Mouse (Mus musculus) adrenal gland, adult (tissue): Measurements from ENCODE around the gene Lrp2.
"Not testable (repeated sequence)": the region's sequence is repeated elsewhere in the genome, so short reads cannot be mapped to it uniquely, and the experiment has no call there.

Experiments
- DNase-seq, 2 experiments: peaks; one replicate each; pipeline ENCODE4 v3.0.0; 2022 to 2023; ENCODE audit warnings: low spot score in 1 of 2; ENCODE audit not compliant: inconsistent age in 2 of 2

The Lrp2 gene

DNA sequence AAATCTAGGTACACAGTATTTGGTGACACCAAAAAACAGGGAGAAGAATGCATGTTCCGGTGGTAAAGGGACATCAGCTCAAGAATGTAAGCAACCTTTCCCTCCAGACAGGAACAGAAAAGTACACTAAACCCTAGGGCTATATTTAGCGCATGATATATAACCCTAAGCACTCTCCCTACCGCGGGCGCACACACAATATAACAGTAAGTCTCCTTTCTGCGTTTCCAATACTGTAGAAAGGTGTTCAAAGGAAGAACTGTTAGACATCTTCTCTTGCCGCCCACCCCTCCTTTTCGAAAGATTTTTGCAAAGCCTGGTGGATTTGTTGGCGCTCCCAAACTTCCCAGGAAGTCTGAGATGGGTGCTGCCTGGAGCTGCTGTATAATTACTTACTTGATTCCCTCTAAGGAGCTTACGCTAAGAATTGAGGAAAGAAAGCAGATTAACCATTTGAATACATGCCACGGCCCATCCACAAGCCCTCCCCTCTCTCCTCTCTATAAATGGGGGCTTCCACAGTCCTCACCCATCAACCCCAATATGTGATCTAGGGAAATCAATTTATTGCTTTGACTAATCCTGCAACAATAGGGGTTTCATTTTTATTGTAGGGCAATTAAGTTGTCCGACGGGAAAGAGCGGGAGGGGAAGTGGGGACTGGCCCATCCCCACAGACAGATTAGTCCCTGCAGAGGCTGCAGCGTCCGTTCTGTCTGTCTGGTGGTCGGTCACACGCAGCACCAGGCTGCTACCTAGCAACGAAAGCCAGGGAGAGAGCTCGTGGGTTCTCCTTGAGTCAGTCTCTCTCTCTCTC, 1.5 kb downstream of the Lrp2 start:
- no peak for DNase-seq

DNA sequence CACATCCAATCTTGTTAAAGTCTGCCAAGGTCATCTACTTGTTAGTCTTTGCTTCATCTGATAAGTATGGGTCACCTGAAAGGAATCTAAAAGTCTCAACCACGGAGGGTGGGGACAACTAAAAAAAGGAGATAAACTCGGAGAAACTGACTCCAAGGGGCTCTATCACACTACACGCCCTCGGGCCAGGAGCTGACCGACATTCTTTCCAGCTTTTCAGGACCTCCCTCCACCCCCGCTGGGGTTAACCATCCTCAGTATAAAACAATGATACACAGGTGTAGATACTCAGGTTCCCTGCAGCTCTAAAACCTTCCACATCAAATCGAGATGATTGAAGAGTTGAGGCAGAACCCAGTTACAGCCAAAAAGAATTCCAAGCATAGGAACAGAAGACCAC, 3.0 kb downstream of the Lrp2 start:
- no peak for DNase-seq

DNA sequence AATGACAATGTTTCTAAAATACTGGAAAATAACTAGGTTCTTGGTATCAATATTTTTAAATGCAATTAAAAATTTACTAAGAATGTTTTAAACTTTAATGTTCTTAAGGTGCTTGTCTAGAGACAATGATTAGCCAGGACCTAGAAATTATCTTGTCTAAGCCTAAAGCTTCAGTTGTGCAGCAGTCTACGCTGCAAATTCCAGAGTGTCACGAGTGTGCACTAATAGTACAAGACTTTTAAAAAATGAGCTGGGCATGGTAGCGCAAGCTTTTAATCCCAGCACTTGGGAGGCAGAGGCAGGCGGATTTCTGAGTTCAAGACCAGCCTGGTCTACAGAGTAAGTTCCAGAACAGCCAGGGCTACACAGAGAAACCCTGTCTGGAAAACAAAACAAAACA, 3.8 kb downstream of the Lrp2 start:
- not testable (repeated sequence) for DNase-seq

DNA sequence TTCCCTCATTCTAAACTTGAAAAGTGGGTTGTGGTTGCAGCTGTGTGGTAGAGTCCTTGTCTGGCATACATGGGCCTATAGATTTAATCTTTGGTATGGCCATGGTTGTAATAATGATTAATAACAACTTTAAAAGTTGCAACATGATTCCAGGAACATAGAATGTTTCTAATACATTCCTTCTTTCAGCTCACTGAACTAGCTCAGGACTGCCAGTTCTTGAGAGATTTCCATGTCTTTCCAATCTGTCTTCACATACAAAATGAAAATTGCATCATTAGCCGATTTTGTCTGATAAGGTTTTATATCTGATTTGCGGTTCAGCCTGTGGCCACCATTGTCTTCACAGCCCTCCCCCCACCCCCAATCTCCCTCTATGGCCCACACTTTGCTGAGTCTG, 5.8 kb downstream of the Lrp2 start:
- no peak for DNase-seq

DNA sequence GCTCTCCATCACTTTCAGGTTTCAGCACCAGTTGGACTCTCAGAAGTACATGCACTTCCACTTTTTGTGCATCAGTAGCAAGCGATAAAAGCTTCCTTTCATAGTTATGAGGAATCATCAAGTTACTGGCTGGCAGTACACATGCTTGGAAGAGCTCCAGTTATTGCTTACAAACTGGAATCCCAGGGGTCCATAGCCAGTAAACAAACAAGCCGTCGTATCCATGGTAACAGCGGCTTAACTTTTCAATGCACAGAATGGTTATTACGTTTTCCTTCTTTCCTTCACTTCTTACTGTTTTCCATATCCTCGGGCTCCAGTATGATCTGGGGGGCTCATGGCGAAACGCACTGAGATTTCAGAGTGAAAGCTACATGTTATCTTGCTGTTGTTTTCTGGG, 7.7 kb downstream of the Lrp2 start:
- no peak for DNase-seq

DNA sequence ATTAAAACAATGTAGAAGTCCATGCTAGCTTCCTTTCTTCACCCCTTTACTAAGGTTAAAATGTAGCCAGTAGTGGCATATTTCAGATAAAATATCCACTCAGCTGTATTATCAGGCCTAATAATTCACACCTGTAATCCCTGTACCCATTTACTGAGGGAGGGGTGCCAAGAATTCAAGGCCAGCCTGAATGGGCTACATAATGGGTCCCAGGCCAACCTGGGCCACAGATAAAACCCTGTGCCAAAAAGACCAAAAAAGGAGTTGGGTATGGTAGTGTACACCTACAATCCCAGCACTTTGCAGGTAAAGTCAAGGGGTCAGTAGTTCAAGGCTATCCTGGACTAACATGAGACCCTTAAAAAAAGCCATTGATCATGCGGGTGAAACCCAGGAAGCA, 9.3 kb downstream of the Lrp2 start:
- DNase-seq = no peak

DNA sequence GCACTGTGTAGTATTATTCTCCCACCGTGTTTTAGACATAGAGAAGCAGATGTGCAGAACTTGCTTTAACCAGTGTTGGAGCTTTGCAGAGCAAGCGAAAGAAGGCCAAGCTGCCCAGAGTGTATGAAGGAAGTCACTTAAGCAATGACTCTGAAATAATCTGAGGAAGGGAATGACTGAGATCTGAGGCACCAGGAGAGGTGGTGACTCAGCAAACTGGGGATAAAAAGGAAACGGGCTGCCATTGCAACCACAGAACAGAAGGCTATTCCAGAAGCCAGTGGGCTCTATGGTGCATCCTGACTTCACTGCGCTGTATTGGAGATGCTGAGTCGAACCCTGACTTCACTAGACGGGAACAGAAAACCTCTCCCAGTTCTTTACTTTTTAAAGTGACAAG, 10.9 kb downstream of the Lrp2 start:
- DNase-seq = no peak

DNA sequence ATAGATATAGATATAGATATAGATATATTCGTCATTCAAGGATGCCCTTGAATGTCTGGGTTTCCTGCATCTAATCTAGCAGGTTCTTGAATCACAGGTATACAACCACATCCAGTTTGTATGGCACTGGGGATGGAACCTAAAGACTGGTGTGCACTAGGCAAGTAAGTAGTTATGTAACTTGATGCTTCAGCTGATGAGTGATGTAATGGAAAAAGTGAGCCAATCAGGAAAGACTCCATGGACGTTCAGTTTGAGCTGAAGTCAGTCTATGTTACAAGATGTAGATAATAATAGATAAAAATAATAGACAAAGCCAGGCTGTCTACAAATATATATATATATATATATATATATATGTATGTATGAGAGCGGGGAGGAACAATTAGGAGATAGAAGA, 11.6 kb downstream of the Lrp2 start:
- DNase-seq = no peak

DNA sequence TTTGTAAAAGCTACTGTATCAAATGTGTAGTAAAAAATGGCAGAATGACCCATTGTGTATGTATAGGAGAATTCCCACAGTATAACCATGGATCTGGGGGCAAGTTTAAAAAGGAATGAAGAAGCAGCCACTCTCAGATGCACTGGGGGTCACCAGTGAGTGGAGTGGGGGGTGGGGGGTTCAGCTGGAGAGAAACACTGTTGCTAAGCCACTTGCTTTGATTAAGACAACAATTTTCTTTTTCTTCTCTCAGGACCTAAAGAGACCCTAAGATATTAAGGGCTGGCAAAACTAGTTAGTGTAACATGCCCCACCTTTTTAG, 12.2 kb downstream of the Lrp2 start:
- no peak for DNase-seq

DNA sequence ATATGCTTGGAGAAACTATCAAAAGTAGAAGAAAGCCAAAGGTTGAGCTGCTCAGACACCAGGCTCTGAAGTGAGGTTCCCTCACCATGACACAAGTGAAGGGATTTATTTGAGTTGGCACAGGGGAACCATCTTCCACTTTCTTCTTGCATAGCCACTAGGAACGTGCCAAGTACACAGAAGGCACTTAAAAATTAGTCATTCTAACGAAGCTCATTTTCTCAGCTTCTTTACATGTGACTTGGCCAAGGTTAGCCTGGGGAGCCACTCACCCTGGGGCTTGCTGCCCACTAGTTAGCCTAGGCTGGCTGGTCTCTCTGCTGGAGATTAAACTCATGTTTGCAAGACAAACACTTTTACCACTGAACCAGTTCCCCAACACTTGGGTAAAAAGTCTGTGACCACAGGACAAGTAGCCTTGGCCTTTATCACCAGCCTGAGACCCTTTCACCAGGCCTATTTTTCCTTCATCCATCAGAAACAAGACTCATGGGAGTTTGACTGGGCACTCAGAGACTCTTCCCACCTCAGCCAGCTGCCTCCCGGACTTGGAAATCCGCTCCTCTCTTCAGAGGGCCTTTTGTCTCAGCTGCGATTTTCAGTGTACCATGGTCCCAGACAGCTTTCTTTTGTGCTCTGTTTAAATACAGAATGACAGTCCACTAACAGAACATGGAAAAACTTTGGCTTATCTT, 12.7 kb downstream of the Lrp2 start:
- no peak for DNase-seq

DNA sequence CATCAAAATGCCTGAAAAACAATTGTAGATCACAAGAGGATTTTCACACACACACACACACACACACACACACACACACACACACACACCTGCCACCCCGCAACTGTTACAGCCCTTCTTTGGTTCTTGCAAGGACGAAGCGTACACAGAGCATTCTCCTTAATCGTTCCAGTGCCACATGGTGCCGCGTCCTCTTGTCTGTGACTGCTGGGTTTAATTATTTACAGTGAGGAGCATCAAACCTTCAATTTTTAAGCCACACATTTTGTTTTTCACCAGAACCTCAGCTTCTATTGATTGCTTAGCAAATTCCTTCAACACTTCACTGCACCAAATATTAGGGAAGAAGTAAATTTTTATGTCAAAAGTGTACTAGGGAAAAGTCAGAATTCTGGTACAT, 15.3 kb downstream of the Lrp2 start:
- no peak for DNase-seq

DNA sequence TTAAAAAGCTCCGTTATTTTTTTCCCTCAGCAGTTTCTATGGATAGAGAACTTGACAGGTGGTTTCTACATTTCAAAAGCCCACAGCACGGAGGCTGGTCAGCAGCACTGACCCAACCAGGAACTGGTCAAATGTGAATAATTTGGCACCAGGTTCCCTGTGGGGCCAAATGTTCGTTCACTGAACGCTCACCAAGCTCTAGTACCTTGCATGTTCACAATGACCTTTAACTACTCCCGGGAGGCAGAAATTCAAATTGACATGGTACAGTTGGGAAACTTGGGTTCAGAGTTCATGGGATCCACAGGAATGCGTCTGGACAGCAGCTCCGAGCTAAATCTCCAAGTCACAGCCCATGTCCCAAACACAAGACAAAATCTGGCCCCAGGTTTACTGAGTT, 19.6 kb downstream of the Lrp2 start:
- DNase-seq = no peak

DNA sequence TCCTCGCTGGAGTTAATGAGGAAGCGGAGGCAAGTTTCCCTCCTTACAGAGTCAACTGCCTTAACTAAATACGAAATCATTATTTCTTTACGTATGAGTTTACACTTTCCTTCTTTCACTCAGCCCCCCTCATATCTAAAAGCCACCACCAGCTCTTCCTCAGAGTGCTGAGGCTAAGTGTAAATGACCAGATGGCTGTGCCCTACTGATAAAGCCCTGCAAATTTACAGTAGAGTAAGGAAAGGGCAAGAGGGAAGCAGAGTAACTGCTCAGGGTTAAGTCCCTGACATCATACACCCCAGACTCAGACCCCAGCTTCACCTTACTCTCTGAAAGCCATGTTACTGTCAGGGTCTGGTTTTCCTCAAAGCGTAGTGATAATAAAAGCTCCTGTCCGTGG, 22.4 kb downstream of the Lrp2 start:
- no peak for DNase-seq

DNA sequence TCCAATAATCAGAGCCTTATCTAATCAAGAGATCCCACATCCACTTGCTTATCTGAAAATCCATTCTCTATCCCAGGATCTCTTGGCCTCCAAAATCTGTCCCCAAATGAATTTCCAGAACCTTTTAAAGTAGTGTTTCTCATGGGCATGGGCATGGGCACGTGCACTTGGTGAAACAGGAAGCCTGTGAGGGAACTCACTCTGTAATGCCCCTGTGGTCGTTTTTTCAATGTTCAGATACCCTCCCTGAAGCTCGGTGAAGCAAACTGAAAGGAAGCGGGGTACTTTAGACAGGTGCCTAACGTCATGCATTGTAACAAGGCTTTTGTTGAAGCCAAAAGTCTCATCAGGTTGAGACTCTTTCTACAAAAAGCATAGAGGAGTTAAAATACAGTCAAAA, 23.1 kb downstream of the Lrp2 start:
- no peak for DNase-seq

DNA sequence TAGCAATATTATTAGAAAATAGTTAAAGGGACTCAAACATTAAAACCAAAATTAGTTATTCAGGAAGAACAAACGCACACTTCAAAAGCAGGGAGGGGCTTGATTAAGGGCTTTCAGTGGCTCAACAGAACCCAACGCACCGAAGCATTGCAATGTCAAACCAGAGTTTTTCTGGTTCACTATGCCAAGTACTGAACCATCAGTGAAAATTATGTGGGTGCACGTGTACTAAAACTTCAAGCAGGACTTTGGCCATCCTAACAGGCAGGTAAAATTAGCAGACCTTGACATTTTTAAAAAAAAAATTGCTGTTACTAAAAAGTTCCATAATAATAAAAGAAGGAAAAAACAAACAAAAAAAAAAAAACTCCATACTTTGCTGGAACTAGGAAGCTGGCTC, 25.6 kb downstream of the Lrp2 start:
- no peak for DNase-seq

DNA sequence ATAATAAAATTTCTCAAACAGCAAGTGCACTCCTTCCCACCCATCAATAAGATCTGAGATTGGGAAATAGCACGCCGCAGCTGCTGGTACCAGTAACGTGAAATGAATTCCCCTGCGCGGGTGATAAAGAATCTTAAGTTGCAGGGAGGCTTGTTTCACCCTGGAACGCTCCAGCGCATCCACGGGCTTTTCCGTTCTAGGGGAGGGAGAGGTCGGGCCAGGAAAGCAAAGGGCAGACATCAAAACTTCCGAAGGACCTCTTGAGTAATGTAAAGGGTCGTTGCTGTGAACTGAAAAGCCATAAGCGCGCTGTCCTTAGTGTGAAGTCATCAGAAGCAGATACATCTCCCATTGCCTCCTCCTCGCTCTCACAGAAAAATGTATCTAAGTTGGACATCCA, 26.5 kb downstream of the Lrp2 start:
- no peak for DNase-seq

DNA sequence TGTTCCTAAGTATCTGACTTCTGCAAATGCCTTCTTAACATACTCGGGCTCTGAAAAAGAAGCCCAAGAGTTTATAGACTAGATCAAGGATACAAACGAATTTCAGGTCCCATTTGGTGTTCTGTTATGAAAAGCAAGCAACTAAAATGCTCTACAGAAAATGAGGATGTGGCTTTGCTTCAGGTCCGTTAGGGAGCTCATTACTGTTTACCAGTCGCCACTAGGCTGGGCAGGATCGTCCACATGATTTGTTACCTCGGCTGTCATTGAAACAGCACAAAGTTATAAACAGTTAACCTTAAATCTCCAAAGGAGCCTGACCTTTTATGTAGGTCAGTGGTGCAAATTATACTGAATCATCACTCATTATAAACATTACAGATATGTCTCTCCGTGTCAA, 29.2 kb downstream of the Lrp2 start:
- no peak for DNase-seq

DNA sequence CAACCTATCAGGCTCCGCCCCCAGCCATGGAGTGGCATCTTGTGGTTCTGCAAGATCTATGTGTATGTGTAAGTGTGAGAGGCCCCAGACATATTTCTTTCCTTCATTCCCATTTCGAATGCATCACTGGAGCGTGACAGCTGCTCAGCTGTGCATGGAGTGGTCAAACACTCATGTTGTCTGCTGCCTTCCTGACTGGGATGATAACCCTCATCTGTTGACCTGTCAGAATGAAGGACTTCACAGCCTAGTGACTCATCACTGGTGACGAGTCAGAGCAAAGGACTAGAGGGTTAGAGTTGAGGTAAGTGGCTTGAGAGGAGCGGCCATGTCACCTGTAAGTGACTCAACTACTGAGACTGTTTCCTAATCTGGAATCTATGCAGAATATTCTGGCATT, 34.2 kb downstream of the Lrp2 start:
- peak; percentile 4 to 55 for DNase-seq

DNA sequence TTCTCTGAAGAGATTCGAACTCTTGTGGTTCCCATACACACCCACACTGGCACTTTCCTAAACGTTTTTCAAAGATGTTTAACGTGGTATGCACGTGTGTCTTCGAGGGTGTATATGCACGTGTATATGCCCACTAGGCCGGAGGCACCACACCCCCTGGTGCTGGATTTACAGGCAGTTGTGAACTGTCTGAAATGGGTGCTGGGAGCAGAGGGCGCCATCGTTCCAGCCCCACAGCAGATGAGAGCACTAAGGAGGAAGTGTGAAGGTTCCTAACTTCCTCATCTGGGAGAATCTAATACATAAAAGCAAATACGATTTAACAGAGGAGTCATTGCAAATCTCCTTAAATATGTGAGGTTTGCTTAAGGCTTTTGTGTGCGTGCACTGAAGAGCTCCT, 39.0 kb downstream of the Lrp2 start:
- DNase-seq = no peak

DNA sequence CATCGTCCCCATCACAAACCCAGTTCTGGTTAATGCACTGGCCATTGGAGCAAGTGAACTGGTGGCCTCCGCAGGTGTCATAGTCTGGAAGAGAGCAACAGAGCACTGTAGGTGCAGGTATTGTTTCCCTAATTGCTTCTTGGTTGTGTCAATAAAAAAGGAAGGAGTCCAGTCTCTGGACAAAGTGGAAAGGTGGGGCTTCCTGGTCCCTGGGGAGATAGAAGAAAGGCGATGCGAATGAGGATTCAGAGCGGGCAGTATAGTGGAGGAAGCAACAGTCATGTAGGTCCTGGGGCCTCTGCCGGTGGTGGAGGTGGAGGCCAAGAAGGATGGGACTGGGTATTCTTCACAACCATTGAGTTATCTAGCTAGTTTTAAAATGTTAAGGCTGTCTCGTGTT, 49.8 kb downstream of the Lrp2 start:
- DNase-seq = no peak

DNA sequence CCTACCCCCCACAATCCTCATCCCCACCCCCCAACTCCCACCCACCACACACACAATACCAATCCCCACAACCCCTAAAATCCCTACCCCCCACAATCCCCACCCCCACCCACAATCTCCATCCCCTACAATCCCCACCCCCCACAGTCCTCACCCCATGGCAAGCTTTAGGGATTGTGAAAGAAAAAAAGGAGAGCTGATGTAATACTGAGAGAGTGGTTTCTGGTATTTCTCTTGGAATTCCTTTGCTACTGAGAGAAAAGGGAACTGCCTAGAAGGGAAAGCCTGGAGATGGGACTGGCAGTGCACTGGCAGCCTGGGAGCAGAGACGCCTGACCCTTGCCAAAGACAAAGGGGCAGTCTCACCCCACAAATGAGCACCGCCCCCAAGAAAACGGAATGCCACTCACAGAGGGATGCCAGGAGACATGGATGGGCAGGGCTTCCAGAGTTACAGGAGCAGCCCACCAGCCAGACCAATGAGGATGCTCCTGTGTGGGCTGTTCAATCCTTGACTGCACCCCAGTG, 54.3 kb downstream of the Lrp2 start:
- DNase-seq = no peak

DNA sequence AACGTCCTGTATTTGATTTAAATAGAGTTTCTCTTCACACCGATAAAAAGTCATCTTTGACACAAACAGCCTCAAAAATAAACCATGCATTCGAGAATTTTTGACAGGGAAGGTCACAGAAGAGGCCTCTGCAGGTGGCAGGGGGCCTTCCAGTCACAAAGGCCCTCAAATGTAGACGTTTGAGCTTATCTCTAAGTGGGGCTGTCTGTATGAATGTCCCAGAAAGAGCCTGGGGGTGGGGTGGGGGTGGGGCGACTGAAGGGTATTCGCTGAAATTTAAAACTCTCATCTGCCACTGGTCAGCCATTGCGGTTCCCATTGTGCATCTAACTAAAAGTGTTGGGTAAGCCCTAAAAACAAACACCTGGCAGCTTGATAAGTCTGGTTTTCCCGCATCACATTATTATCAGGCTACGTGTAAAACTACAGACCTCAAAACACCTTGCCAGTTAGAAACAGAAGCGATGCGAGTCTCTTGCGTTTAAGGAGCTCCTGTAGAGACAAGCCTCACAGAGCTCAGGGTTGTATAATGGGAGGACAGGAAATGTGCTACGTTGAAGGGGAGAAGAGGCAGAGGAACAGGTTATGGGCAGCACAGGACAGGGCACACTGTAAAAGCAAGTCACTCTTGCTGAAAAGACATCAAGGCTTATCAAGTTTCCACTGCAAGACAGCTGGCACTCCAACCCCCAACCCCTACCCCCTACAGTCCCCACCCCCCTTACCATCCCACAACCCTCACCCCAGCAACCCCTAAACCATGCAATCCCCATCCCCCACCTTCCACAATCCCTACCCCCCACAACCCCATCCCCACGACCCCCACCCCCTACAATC, 55.0 kb downstream of the Lrp2 start:
- DNase-seq = no peak
